Mouse (Mus musculus) intestine, embryonic 16.5 days (tissue): Measurements from ENCODE around the gene Gm26657. TPM values are rescaled to one million over a fixed set of nuclear protein-coding genes. Genes with fewer than 3 reads are reported as not detected.

Experiments
- ATAC-seq: fragments of 200-750 bp; cut with Nextera tagmentation; 2 replicates; pipeline ENCODE4 v1.8.0; 2017; ENCODE audit warnings: moderate TSS enrichment, moderate library complexity
- H3K27ac ChIP-seq: fragments of 300-500 bp; sonication (generic); 2 replicates; pipeline ENCODE4 v1.5.1; 2014; ENCODE audit warnings: mild to moderate bottlenecking, low read length
- H3K27me3 ChIP-seq: fragments of 300-500 bp; sonication (generic); replicated peaks from 2 replicates; pipeline ENCODE4 v1.6.1; 2014; ENCODE audit warnings: low read length, control low read depth, mixed read lengths; ENCODE audit not compliant: control insufficient read depth, insufficient read depth
- H3K36me3 ChIP-seq: fragments of 300-500 bp; sonication (generic); 2 replicates; pipeline ENCODE4 v1.6.1; 2014; ENCODE audit warnings: low read length, control low read depth; ENCODE audit not compliant: control insufficient read depth, insufficient read depth
- H3K4me1 ChIP-seq: fragments of 300-500 bp; sonication (generic); 2 replicates; pipeline ENCODE4 v1.6.1; 2014; ENCODE audit warnings: low read length, control low read depth, mixed read lengths; ENCODE audit not compliant: control insufficient read depth, insufficient read depth
- H3K4me2 ChIP-seq: fragments of 300-500 bp; sonication (generic); 2 replicates; pipeline ENCODE4 v1.6.1; 2014; ENCODE audit warnings: low read depth, low read length, control low read depth
- H3K4me3 ChIP-seq: fragments of 300-500 bp; sonication (generic); 2 replicates; pipeline ENCODE4 v1.5.1; 2014; ENCODE audit warnings: mild to moderate bottlenecking, low read length
- H3K9ac ChIP-seq: fragments of 300-500 bp; sonication (generic); 2 replicates; pipeline ENCODE4 v1.6.1; 2014; ENCODE audit warnings: low read depth, low read length
- H3K9me3 ChIP-seq: fragments of 300-500 bp; sonication (generic); 2 replicates; pipeline ENCODE4 v1.6.1; 2016; ENCODE audit warnings: low read length, control low read depth; ENCODE audit not compliant: control insufficient read depth
- WGBS: fragments of 180-500 bp; shearing (Covaris S2); extraction: QIAGEN DNeasy Blood & Tissue Kit; methylation state at CpG from one replicate; pipeline ENCODE4 v1.1.7; 2014; 5-methylcytosine and 5-hydroxymethylcytosine counted together
- polyA plus RNA-seq: library from polyadenylated mRNA; unstranded; fragments of >200 nt; fragmentation: Nextera tagmentation; extraction: Ambion mirVana; gene quantifications from 2 replicates; pipeline ENCODE4 v1.2.1, GENCODE M21; 2015

Gene Gm26657
- polyA plus RNA-seq: not detected in 2 replicates

DNA sequence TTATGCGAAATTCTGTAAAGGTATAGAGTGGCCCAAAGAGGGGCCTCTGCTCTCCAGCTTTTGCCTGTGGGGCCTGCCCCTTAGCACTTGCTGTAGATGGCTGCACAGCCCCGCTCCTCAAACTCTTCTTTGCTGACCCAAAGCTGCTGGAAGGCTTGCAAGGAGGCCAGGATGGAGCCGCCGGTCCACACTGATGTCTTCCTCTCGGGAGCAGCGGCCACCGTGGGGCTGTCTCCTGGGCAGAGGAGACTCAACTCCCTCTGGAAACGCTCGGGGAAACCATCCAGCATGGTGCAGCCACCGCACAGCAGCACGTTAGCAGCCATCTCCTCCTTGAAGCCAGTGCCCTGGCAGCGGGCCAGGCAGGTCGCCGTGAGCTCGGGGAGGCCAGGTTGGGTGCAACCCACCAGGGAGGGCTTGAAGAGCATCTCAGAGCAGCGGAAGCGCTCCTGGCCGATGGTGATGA lies at the start of gene Gm26657:
TSS of gene Gm26657 (plus strand) at position 51 of the 466 bp plus-strand sequence.
- no peak within 1 kb of the TSS for H3K9ac ChIP-seq
- H3K4me2 ChIP-seq: no peak within 1 kb of the TSS
- no peak within 1 kb of the TSS for H3K27ac ChIP-seq
- H3K9me3 ChIP-seq: no peaks in the 10 kb centered on the region
- WGBS: 86% methylated on average over 18 of the region's 18 CpGs
- no peak for ATAC-seq
- H3K36me3 ChIP-seq: no peaks in the 10 kb centered on the region; the same call in 1 of the 2 replicates
- no peaks in the 10 kb centered on the region for H3K27me3 ChIP-seq
- no peaks in the 10 kb centered on the region for H3K4me1 ChIP-seq
- H3K4me3 ChIP-seq: no peak within 1 kb of the TSS

DNA sequence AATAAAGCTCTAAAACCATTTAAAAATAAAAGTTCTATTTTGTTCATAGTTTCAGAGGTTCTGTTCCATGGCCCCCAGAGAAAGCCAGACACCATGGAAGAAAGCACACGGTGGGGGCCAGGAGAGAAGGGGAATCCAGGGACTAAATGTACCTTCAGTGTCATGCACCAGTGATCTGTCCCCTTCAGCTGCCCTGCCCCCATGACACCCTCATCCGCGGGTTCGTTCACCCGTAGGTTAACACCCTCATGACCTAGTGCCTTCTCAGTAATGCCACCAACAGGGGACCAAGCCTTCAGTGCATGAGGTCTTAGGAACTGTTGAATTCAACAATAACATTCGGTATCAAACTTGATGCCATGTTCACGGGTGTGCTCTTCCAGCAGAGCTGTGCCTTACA lies 43.5 kb upstream of the Gm26657 start:
- H3K9ac ChIP-seq: no peak overlapping the region
- H3K27me3 ChIP-seq: no peaks in the 10 kb centered on the region
- 83% methylated on average over 7 of the region's 7 CpGs for WGBS
- ATAC-seq: no peak
- no peaks in the 10 kb centered on the region for H3K4me1 ChIP-seq
- H3K9me3 ChIP-seq: no peaks in the 10 kb centered on the region
- no peak overlapping the region for H3K27ac ChIP-seq
- H3K4me2 ChIP-seq: no peak overlapping the region
- H3K4me3 ChIP-seq: no peak overlapping the region
- no peaks in the 10 kb centered on the region for H3K36me3 ChIP-seq

DNA sequence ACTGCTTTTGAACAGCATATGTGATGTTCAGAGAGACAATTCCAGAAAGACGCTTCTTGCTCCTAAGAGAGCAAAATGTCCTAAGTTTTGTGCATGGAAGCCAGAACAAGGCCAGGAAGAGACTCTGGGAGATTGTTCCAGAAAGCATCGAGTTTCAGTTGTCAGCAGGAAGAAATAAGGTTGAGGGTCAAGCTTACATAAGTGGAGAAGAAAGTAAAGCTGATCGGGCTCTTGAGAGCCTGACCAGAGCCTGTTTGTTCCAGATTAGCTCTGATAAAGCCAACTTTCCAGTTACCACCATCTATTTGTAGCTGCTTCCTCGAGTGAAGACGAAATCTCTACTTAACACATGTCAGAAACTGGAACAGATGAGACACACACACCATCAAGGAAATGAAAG lies 41.2 kb upstream of the Gm26657 start:
- H3K4me3 ChIP-seq: no peak overlapping the region
- no peaks in the 10 kb centered on the region for H3K9me3 ChIP-seq
- no peaks in the 10 kb centered on the region for H3K4me1 ChIP-seq
- H3K27ac ChIP-seq: no peak overlapping the region
- H3K9ac ChIP-seq: no peak overlapping the region
- no peaks in the 10 kb centered on the region for H3K36me3 ChIP-seq
- H3K4me2 ChIP-seq: no peak overlapping the region
- WGBS: 43% methylated on average over 5 of the region's 5 CpGs
- no peaks in the 10 kb centered on the region for H3K27me3 ChIP-seq
- no peak for ATAC-seq

DNA sequence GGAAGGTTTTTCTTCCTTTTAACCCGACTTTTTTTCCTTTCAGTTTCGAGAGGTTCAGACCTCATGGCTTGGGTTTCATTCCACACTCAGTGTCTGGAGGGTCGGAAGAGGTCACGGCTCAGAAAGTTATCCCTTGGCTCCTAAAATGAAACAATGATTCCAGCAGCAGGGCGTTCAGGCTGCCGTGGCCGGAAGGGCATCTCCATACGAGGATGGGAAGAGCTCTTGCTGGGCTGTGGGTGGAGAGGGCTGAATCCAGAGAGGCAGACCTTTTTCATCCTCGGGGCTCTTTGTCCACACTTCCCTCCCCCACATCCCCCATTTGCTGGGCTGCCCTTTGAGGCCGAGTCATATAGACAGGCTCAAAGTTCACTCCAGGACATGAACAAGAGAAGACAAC lies 37.6 kb upstream of the Gm26657 start:
- Histone ChIP-seq H3K27me3 (no peaks in the 10 kb centered on the region), H3K4me3 (no peak overlapping the region), H3K36me3 (no peaks in the 10 kb centered on the region), H3K4me2 (no peak overlapping the region), H3K27ac (no peak overlapping the region), H3K9ac (no peak overlapping the region), H3K4me1 (no peaks in the 10 kb centered on the region), H3K9me3 (no peaks in the 10 kb centered on the region)
- WGBS: 35% methylated on average over 10 of the region's 10 CpGs
- ATAC-seq: no peak

DNA sequence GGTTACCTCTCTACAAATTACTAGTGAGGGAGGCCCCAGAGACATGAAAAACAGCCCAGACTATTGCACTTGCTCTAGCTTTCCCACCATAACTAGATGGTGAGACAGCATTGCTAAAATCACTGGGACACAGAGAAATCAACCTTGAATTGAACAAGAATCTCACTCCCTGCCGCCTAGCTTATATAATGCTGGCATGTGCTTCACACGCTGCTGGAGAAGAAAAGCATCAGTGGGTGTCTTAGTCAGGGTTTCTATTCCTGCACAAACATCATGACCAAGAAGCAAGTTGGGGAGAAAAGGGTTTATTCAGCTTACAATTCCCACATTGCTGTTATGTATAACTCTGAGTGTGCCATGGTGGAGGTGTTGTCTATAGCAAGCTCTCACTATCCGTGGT lies 26.7 kb upstream of the Gm26657 start:
- Histone ChIP-seq H3K4me3 (no peak overlapping the region), H3K9me3 (no peaks in the 10 kb centered on the region), H3K36me3 (no peaks in the 10 kb centered on the region), H3K27me3 (no peaks in the 10 kb centered on the region), H3K27ac (no peak overlapping the region), H3K9ac (no peak overlapping the region), H3K4me2 (no peak overlapping the region), H3K4me1 (no peaks in the 10 kb centered on the region)
- 86% methylated on average over 3 of the region's 3 CpGs for WGBS
- ATAC-seq: no peak

DNA sequence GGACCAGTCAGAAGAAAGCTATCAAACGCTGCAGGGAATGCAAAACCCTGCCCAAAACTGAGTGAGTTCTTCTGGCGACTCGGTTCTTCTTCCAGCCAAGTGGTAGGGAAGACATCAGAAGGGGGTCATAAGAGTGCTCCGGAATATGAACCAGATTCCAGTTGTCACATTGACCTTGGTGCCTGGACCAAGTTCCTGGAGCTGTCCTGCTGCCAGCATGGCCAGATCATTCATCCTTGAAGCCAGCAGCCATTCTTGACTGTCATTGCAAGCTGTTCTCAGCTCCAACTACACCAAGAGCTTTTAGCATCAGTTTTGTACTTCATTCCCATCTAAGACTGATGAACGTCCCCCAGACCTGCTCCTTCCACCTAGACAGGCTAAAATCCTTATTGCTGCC lies 23.1 kb upstream of the Gm26657 start:
- Histone ChIP-seq H3K36me3 (no peaks in the 10 kb centered on the region), H3K4me1 (no peaks in the 10 kb centered on the region)
- 50% methylated on average over 5 of the region's 5 CpGs for WGBS

DNA sequence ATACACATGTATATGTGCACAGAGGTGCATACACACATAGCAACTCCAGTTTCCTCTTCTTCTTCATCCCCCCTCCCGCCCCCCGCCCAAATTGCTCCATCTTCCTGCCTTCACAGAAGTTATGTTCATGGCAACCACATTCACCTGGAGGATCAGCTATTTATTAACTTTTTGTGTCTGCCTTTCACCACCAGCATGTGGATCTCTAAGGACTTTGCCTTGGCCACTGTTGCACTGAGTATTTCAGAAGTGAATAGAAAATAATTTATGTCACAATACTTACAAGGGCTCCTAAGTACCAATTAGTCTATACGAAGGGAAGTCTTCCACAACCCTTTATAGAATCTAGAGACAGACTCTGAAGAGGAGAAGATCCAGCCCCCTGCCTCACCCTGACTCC lies 21.9 kb upstream of the Gm26657 start:
- ATAC-seq: no peak
- no peak overlapping the region for H3K4me3 ChIP-seq
- H3K27me3 ChIP-seq: no peaks in the 10 kb centered on the region
- 83% methylated on average over 3 of the region's 3 CpGs for WGBS
- no peak overlapping the region for H3K27ac ChIP-seq
- no peak overlapping the region for H3K4me2 ChIP-seq
- no peaks in the 10 kb centered on the region for H3K36me3 ChIP-seq
- H3K4me1 ChIP-seq: no peaks in the 10 kb centered on the region
- no peak overlapping the region for H3K9ac ChIP-seq
- H3K9me3 ChIP-seq: no peaks in the 10 kb centered on the region

More for the DNA sequence above, 23.1 kb upstream of the Gm26657 start:
- Histone ChIP-seq H3K4me3 (no peak overlapping the region), H3K9me3 (no peaks in the 10 kb centered on the region), H3K27me3 (no peaks in the 10 kb centered on the region), H3K4me2 (no peak overlapping the region), H3K9ac (no peak overlapping the region), H3K27ac (no peak overlapping the region)
- ATAC-seq: no peak

DNA sequence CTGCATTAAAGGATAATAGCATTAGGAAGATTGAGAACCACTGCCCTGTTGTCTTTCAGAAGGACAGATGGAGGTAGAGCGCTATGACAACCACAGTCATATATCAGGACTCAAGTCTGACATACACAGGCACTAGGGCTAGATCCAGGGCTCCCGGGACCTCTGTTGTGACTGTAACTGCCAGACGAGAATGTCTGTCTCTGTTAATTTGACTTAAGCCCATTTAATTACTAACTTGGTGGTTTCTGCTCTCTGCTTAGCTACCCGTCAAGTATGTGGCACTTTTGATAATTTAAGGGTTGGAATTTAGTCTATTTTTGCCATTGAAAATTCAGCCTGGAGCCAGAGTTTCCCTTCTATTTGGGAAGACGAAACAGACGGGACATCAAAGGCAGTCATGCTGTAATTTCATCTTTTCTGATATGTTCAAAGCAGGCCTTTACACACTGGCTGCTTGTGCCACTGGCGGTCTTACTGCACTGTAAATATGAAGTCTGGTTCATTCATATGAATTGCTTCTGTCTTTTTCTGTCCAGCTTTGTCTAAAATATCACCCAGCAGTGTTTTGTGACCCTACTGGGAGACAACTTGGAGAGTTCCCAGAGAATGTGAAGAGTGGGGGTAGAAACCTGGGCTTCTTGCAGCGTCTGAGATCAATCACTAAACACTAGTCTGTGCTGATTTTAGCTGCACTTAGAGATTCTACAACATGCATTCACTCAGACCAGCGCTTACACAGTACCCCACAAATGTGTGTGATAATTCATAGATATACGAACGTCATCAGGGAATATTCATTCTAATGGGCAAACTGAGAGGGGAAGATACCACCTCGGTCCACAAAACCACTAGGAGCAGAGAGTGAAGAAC lies 21.1 kb upstream of the Gm26657 start:
- H3K4me2 ChIP-seq: no peak overlapping the region
- 62% methylated on average over 12 of the region's 12 CpGs for WGBS
- no peak overlapping the region for H3K9ac ChIP-seq
- no peak overlapping the region for H3K27ac ChIP-seq
- H3K4me1 ChIP-seq: no peaks in the 10 kb centered on the region
- no peaks in the 10 kb centered on the region for H3K9me3 ChIP-seq
- H3K36me3 ChIP-seq: no peaks in the 10 kb centered on the region
- H3K4me3 ChIP-seq: no peak overlapping the region
- ATAC-seq: no peak
- no peaks in the 10 kb centered on the region for H3K27me3 ChIP-seq

DNA sequence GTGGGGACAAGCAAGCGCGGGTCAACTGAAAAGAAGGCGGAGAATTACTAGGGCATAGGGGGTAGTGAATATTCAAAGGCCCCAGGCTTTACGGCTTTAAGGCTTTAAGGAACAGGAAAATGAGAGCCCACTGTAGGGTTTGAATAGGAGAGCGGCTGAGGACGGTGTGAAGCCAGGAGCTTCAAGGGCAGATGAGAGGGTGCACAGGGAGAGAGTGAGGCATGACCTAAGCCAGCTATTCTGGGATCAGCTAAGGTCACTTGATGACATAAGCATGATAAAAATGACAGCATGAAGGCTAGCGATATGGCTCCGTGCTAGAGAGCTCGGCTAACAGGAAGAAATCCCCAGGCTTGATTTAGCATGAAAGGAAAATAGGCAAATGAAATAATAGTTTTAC lies 20.4 kb upstream of the Gm26657 start:
- H3K4me1 ChIP-seq: no peaks in the 10 kb centered on the region
- H3K4me3 ChIP-seq: no peak overlapping the region
- H3K9me3 ChIP-seq: no peaks in the 10 kb centered on the region
- H3K27ac ChIP-seq: no peak overlapping the region
- H3K36me3 ChIP-seq: no peaks in the 10 kb centered on the region
- no peak for ATAC-seq
- no peak overlapping the region for H3K9ac ChIP-seq
- H3K27me3 ChIP-seq: no peaks in the 10 kb centered on the region
- no peak overlapping the region for H3K4me2 ChIP-seq
- 64% methylated on average over 9 of the region's 9 CpGs for WGBS
